Mouse (Mus musculus) liver, postnatal 0 days (tissue): ENCODE measurements around the gene Rarres1. TPM values are rescaled to one million over a fixed set of nuclear protein-coding genes. Genes with fewer than 3 reads are reported as not detected.

ENCODE experiments used
- ATAC-seq: fragments of 200-750 bp; cut with Nextera tagmentation; 2 replicates; pipeline ENCODE4 v1.8.0; 2017; ENCODE audit warnings: mild to moderate bottlenecking, moderate library complexity
- DNase-seq: peaks from one replicate; pipeline ENCODE4 v3.0.0-alpha.2; 2016
- H3K27ac ChIP-seq: fragments of 300-500 bp; sonication (generic); 2 replicates; pipeline ENCODE4 v1.5.1; 2014; ENCODE audit warnings: antibody characterized with exemption, moderate library complexity, mild to moderate bottlenecking, low read depth
- H3K27me3 ChIP-seq: fragments of 300-500 bp; sonication (generic); 2 replicates; pipeline ENCODE4 v1.6.1; 2014; ENCODE audit warnings: low read length, control low read depth, mixed read lengths; ENCODE audit not compliant: insufficient read depth
- H3K36me3 ChIP-seq: fragments of 300-500 bp; sonication (generic); replicated peaks from 2 replicates; pipeline ENCODE4 v1.6.1; 2014; ENCODE audit warnings: mild to moderate bottlenecking, control low read depth, low read length, moderate library complexity, mixed read lengths; ENCODE audit not compliant: insufficient read depth
- H3K4me1 ChIP-seq: fragments of 300-500 bp; sonication (generic); 2 replicates; pipeline ENCODE4 v1.6.1; 2014; ENCODE audit warnings: antibody characterized with exemption, mild to moderate bottlenecking, control low read depth; ENCODE audit not compliant: insufficient read depth
- H3K4me2 ChIP-seq: fragments of 300-500 bp; sonication (generic); 2 replicates; pipeline ENCODE4 v1.6.1; 2014; ENCODE audit warnings: low read depth, mild to moderate bottlenecking, low read length, moderate library complexity, mixed read lengths
- H3K4me3 ChIP-seq: fragments of 300-500 bp; sonication (generic); 2 replicates; pipeline ENCODE4 v1.5.1; 2014; ENCODE audit warnings: low read depth, low read length
- H3K9ac ChIP-seq: fragments of 300-500 bp; sonication (generic); replicated peaks from 2 replicates; pipeline ENCODE4 v1.6.1; 2014; ENCODE audit warnings: mild to moderate bottlenecking, moderate library complexity
- H3K9me3 ChIP-seq: fragments of 300-500 bp; sonication (generic); 2 replicates; pipeline ENCODE4 v1.6.1; 2016; ENCODE audit warnings: mild to moderate bottlenecking, control low read depth, low read length, mixed read lengths
- CTCF ChIP-seq: sonication (generic); IDR thresholded peaks from 2 replicates; pipeline ENCODE4 v1.5.1; 2016; ENCODE audit warnings: antibody characterized with exemption, low read depth
- EP300 ChIP-seq: IDR thresholded peaks from 2 replicates; pipeline ENCODE4 v1.6.1; 2016; ENCODE audit warnings: antibody characterized with exemption, low read depth, mild to moderate bottlenecking
- WGBS: fragments of 180-500 bp; shearing (Covaris S2); extraction: QIAGEN DNeasy Blood & Tissue Kit; methylation state at CpG from one replicate; pipeline ENCODE4 v1.1.7; 2014; ENCODE audit not compliant: insufficient replicate concordance; 5-methylcytosine and 5-hydroxymethylcytosine counted together
- polyA plus RNA-seq: library from polyadenylated mRNA; unstranded; fragments of >200 nt; fragmentation: Nextera tagmentation; extraction: Ambion mirVana; gene quantifications from 2 replicates; pipeline ENCODE4 v1.2.1, GENCODE M21; 2015

Gene Rarres1
- polyA plus RNA-seq: 11.0 and 12.7 TPM in 2 replicates

DNA sequence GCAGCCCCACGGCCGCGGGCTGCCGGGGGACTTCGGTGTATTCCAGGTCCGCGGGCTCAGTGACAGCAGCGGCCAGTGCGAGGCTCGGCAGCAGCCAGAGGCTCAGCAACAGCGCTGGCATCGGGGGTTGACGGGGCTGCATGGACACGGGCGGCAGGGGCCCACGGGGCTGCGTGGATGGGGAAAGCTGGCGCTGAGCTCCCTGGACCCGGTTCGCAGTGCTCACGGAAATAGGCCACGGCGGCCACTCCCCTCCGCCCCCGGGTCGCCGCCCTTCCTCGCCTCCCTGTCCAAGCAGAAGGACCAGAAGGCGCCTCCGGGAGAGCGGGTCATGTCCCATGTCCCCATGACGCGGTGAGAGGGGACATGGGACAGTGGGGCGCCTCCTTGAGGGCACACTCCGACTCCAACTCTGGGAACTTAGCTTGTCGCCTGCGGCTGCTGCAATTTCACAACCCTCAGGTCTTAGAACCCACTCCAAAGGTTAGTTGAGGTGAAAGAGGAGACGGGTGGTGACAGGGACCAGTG is at the start of gene Rarres1:
Gene Rarres1, minus strand, starts transcription at position 250 of the 528 bp plus-strand sequence.
- DNase-seq: peak; percentile 49
- H3K27me3 ChIP-seq: peaks cover 14% of the 10 kb centered on the region
- no peak within 1 kb of the TSS for H3K27ac ChIP-seq
- TF ChIP-seq EP300 (no peak), CTCF (peak; percentile 37)
- 1% methylated on average over 38 of the region's 38 CpGs for WGBS
- peak within 1 kb of the TSS; percentile 35 for H3K9ac ChIP-seq
- peak within 1 kb of the TSS; percentile 54 for H3K4me3 ChIP-seq
- 0 out of 2 replicates have a peak, but pooled peaks cover 2% of the 10 kb centered on the region for H3K4me1 ChIP-seq
- ATAC-seq: peak; percentile 64
- H3K36me3 ChIP-seq: no peaks in the 10 kb centered on the region
- H3K9me3 ChIP-seq: no peaks in the 10 kb centered on the region
- H3K4me2 ChIP-seq: peak within 1 kb of the TSS; percentile 77

- 47% methylated on average over 5 of the region's 5 CpGs for WGBS
- ATAC-seq (peak; percentile 53), DNase-seq (peak; percentile 54)
- peaks cover 8% of the 10 kb centered on the region; the same call in 1 of the 2 replicates for H3K4me1 ChIP-seq
- no peaks in the 10 kb centered on the region for H3K36me3 ChIP-seq
- H3K9ac ChIP-seq: no peak overlapping the region
- no peaks in the 10 kb centered on the region for H3K9me3 ChIP-seq
- H3K27me3 ChIP-seq: no peaks in the 10 kb centered on the region
- peak overlapping the region; percentile 75 for H3K27ac ChIP-seq
- peak; percentile 82 for TF ChIP-seq CTCF
- TF ChIP-seq EP300: no peak
- H3K4me3 ChIP-seq: no peak overlapping the region
- no peak overlapping the region for H3K4me2 ChIP-seq
Measured at GRCm38 (mm10) chr3:67564731-67565357, 49.5 kb upstream of the Rarres1 start.

DNA sequence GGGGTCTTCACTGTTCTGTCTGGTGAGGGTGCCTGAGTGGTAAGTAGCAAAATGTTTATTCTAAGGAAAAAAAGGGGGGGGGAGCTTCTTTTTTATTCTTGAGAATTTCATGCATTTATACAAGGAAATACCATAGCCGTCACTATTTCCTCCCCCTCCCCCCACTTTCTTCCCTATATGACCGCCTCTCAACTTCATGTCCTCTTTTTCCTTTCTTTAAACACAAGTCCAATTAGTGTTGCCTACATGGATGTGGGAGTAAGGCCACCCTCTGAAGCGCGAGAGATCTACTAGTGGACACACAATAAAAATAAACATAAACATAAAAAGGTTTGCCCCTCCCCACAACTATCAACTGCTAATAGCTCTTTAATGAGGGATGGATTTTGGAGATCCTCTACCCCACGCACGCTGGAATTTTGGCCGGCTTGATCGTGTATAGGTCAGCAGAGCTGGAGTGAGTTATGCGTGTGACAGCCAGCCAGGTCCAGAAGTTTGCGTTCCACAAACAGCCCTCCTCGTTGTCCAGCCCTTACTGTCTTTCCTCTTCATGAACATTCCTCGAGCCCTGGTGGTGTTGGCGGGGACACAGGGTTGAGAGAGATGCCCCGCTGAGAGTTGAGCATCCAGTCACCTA is 42.5 kb upstream of the Rarres1 start:
- Histone ChIP-seq H3K36me3 (no peaks in the 10 kb centered on the region), H3K27ac (peak overlapping the region; percentile 73; the same call in 1 of the 2 replicates), H3K4me2 (peak overlapping the region; percentile 35), H3K4me3 (0 out of 2 replicates have a peak overlapping the region, but pooled peaks have one; percentile 11), H3K27me3 (no peaks in the 10 kb centered on the region), H3K9me3 (no peaks in the 10 kb centered on the region), H3K4me1 (peaks cover 4% of the 10 kb centered on the region; the same call in 1 of the 2 replicates), H3K9ac (no peak overlapping the region)
- 71% methylated on average over 14 of the region's 14 CpGs for WGBS
- peak; percentile 5; the same call in 1 of the 2 replicates for ATAC-seq
- no peak for TF ChIP-seq EP300
- no peak for TF ChIP-seq CTCF
- DNase-seq: no peak

- no peaks in the 10 kb centered on the region for H3K9me3 ChIP-seq
- TF ChIP-seq EP300: no peak
- H3K9ac ChIP-seq: no peak overlapping the region
- peak overlapping the region; percentile 73 for H3K27ac ChIP-seq
- 34% methylated on average over 14 of the region's 14 CpGs for WGBS
- DNase-seq: peak; percentile 40
- peak overlapping the region; percentile 35 for H3K4me2 ChIP-seq
- H3K36me3 ChIP-seq: no peaks in the 10 kb centered on the region
- H3K27me3 ChIP-seq: no peaks in the 10 kb centered on the region
- ATAC-seq: peak; percentile 70
- H3K4me1 ChIP-seq: peaks cover 4% of the 10 kb centered on the region; the same call in 1 of the 2 replicates
- H3K4me3 ChIP-seq: 0 out of 2 replicates have a peak overlapping the region, but pooled peaks have one; percentile 11
Measured at GRCm38 (mm10) chr3:67557200-67557651, 41.9 kb upstream of the Rarres1 start.

GRCm38 (mm10) chr3:67555211-67555610 is 39.9 kb upstream of the Rarres1 start:
- peak; percentile 40 for ATAC-seq
- H3K9ac ChIP-seq: no peak overlapping the region
- WGBS: 63% methylated on average over 5 of the region's 5 CpGs
- H3K4me2 ChIP-seq: no peak overlapping the region
- H3K4me1 ChIP-seq: peaks cover 9% of the 10 kb centered on the region
- peak overlapping the region; percentile 48; the same call in 1 of the 2 replicates for H3K27ac ChIP-seq
- TF ChIP-seq CTCF (no peak), EP300 (no peak)
- no peak overlapping the region for H3K4me3 ChIP-seq
- H3K27me3 ChIP-seq: no peaks in the 10 kb centered on the region
- no peak for DNase-seq
- no peaks in the 10 kb centered on the region for H3K9me3 ChIP-seq
- H3K36me3 ChIP-seq: no peaks in the 10 kb centered on the region

DNA sequence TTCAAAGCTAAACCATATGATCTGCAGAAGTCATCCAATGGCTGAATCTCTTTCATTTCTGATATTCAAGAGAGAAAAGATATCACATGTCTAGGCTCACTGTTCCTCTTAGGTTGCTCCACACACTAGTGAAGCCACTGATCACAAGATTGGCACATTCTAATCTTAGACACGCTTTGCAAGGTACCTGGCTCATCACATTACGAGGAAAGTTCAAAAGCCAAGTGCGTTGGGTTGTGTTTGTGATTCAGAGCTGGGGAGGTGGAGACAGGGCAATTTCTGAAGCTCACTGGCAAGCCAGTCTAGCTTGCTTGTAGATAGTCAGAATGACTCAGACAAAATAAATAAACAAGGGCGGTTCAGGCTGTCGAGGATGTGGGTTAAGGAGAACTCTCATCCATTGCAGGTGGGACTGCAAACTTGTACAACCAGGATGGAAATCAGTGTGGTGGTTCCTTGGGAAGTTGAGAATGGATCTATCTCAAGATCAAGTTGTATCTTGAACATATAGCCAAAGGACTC is 38.7 kb upstream of the Rarres1 start:
- Histone ChIP-seq H3K4me2 (no peak overlapping the region), H3K27me3 (no peaks in the 10 kb centered on the region), H3K9ac (no peak overlapping the region), H3K27ac (no peak overlapping the region), H3K4me1 (peaks cover 9% of the 10 kb centered on the region), H3K36me3 (no peaks in the 10 kb centered on the region), H3K4me3 (no peak overlapping the region), H3K9me3 (no peaks in the 10 kb centered on the region)
- DNase-seq: no peak
- 58% methylated on average over 5 of the region's 5 CpGs for WGBS
- no peak for ATAC-seq
- TF ChIP-seq EP300 (no peak), CTCF (no peak)
